Mouse (Mus musculus): ENCODE results near the gene Micu2.
A peak's percentile ranks its signal among the peaks of the same experiment; 100 is the strongest.

The Micu2 gene

DNA sequence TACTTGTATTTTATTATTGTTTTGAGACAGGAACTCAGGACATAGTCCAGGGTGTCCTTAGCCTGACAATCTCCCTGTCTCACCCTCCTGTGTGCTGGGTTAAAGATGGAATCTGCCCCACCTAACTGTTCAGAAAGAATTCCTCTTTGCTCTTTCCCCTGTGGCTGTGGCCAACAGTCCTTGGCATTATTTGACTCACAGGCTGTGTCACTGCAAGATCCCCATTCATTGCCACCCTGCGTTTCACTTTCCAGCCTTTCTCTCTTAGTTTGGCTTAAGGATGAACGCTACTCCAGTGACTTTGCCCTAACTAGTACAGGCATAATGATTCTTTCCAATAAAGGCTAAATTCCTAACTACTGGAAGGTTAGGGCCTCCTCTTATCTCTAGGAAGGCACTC lies 104.7 kb downstream of the Micu2 start:
- no peak for DNase-seq (ENCODE audit: low read depth, low spot score)

DNA sequence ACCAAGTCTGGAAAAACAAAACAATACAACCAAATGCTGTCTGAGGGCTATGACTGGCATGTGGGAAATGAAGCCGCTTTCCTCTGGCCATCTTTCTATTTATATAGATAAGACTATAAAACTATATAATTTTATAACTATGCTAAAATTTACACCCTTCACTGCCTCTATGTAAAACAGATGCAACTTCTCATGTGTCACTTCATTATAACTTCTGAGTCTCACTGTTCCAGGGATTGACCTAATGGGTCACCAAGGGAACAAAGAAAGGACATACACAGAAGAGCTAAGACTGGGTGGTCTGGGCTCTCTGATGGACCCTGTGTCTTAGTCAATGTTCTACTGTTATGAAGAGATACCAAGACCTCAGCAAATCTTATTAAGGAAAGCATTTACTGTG lies 106.1 kb downstream of the Micu2 start:
- DNase-seq (ENCODE audit: low read depth, low spot score), result no peak

DNA sequence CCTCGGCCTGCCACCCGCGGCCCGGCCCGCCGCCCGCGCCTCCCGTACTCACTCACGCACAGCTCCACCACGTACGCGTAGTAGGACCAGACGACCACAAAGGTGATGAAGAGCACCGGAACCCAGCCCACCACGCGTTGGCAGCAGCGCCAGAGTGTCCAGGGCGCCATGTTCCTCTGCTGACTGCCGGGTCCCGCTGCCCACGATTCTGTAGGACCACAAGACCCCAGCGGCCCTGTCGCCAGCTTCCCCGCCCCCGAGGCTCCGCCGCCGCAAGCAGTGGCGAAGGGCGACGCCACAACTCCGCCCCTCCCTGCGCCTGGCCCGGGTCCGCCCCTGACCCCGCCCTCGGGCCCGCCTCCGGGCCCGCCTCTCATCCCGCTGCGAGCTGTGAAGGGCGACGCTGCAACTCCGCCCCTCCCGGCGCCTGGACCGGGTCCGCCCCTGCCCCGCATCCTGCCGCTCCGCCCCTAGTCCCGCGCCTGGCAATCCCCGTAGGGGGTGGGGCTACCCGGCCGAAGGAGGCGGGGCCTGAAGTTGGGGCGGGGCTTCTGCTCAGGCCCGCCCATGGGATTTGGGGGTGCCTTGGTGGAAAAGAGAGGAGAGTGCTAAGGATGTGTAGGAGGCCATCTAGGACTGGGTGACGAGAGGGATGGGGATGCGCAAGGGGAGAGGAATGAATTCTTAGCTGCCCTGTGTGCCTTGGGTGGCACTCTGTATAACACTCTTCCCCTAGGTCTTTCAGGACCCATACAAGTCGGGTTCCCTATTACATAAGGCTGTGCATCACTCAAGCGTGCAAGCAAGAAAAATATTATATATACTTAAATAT lies 108.8 kb downstream of the Micu2 start, which contains the start of gene Zdhhc20:
Zdhhc20 (minus strand) TSS at position 266 of the 832 bp plus-strand sequence.
- DNase-seq (ENCODE audit: low read depth, low spot score), result peak; percentile 87

DNA sequence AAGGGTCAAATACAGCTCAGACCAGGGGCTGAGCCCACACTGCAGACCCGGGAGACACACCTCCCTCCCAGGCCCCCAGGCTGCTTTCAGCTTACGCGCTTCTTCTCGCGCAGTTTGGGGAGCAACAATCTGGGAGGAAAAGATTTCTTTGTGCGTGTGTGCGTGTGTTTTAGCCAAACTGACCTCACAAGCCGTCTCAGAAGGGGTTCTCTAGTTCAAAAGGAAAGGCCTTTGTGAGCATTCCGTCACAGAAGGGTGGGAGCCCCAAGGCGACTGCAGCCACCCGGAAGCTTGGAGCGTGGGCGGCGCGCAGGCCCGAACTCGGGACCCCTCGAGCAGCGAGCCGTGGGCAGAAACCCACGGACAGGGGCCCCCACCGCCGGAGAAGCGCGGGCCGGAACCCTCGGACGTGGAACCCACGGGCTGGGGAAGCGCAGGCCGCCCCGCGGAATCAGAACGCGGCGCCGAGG lies 109.5 kb downstream of the Micu2 start:
- no peak for DNase-seq (ENCODE audit: low read depth, low spot score)

DNA sequence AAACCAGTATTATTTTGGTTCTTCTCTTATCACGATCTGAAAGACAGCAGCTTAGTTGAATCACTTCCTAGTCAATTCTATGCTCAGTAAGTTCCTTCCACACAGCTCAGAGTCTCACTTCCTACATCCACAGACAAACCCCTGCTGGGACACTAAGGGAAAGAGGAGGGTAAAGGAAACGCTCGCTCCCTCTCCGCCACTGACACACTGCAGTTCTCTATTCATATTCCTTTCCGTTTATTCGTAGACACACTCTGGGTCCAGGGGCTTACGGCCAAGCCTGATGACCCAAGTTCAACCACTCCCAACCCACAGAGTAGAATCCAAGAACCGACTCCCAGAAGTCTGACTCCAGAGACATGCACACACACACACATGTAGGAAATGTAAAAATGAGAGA lies 111.9 kb downstream of the Micu2 start:
- DNase-seq (ENCODE audit: low read depth, low spot score), result no peak

DNA sequence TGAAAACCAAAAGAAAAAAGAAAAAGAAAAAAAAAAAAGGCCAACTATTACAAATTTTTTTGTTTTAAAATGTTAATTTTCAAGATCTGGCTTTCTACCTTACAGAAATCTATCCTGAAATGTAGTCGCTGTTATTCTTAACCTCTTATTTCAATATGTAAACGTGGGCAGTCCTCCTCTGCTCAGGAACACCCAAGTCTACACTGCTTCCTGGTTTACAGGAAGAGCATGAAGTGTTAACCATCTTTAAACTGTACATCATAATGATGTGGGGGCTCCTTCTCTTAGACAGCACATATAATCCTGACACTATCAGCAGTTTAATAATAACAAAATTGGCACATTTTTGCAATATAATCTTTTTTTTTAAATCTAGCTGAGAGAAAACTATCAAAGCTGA lies 113.0 kb downstream of the Micu2 start:
- DNase-seq (ENCODE audit: low read depth, low spot score), result no peak

DNA sequence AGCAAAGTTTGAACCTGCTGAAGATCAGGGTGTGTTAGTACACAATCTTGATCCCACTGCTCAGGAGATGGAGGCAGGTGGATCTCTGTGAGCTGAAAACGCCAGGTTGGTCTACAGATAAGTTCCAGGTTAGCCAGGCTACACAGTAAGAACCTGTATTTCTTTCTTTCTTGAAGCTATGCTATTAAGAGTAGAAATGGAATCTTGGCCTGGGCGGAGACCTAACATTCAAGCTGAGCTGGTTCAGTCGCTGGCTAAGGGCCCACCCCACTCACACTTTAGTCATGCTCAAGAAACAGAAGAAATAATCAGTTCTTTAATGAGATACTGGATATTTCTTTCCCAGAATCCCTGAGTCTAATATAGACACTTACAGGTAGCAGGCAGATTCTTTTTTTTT lies 115.7 kb downstream of the Micu2 start:
- DNase-seq (ENCODE audit: low read depth, low spot score), result no peak

DNA sequence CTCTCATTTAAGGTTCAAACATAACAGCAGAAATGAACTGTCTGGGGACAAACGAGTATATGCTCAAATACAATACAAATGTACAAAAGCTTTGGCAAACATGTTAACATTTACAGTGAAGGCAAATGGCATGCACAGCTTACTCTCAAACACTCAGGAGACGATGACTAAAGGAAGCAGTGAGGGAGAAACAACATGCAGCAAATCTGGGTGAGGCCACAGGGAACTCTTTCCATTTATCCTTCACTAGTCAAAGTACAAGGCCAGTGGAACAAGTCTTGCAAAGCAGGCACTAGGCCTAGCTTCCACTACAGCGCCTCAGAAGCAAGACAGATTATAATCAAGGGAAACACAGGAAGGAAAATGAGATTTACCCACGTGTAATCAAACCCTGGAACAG lies 116.3 kb downstream of the Micu2 start:
- DNase-seq (ENCODE audit: low read depth, low spot score), result no peak

DNA sequence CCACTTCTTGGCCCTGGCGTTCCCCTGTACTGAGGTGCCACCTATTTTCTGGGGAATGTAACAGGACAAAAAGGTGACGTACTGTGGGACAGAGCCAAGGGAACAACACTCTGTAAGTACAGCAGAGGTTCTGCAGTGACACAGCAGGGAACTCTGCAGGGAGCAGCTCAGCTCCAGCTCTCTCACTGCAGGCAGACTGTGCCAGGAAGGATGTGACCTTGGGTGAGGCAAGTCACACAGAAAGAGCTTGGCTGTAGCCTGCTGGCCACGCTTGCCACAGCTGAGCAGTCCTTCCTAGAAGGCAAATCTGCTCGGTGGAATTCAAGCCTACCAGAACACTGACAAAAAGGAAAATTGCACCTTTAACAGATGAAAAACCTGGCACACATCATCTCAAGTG lies 117.3 kb downstream of the Micu2 start:
- peak; percentile 83 for DNase-seq (ENCODE audit: low read depth, low spot score)

DNA sequence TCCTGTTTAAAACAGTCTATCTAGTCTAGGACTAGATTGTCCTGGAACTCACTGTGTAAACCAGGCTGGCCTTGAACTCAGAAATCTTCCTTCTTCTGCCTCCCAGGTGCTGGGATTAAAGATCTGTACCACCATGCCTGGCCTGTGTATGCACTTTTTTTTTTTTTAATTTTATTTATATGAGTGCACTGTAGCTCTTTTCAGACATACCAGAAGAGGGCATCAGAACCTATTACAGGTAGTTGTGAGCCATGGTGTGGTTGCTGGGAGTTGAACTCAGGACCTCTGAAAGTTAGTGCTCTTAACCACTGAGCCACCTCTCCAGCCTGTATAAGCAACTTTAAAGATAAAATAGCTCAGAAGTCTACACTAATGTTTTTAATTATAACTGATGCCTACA lies 118.0 kb downstream of the Micu2 start:
- no peak for DNase-seq (ENCODE audit: low read depth, low spot score)

DNA sequence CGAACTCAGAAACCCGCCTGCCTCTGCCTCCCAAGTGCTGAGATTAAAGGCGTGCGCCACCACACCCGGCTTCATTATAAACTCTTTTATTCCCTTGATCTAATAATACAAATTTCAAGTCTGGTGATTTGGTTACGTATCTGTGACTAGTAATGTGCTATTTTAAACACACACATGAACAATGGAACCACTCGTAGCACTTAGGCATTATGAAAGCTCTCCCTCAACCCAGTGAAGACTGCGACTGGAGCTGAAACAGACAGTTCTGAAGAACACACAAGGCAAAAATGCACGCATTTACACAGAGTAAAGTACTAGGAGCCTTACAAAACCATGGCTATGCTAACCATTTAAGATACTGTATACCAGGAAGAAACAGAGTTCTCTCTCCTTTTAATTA lies 121.1 kb downstream of the Micu2 start:
- no peak for DNase-seq (ENCODE audit: low read depth, low spot score)

DNA sequence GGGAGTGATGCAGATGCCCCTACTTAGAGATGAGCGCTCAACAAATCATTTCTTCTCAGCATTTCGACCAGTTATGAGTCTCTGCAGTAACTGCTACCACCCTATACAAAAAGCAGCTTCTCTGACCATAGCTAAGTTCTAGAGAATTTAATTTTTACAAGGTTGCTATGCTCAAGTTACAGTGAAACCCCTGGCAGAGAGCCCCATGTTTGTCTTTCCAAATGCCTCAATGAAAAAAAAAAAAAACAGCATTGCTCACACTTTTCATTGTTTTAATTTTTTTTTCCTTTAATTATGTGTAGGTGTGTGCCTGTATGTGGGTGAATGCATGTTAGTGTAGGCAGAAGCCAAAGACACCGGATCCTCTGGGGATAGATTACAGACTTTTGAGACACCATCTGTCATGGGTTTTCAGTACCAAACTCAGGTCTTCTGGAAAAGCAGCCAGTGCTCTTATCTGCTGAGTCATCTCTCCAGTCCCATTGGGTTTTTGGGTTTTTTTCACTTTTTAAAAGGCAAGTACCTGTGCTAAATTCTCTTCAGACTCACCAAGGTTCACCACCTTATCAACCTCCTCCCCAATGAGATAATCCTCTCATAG lies 132.3 kb downstream of the Micu2 start:
- DNase-seq (ENCODE audit: low read depth, low spot score), result no peak
